Mouse (Mus musculus) layer of hippocampus, postnatal 14 days (tissue): ENCODE data around the gene Anapc4. TPM values are rescaled to one million over a fixed set of nuclear protein-coding genes. Genes with fewer than 3 reads are reported as not detected.

Experiments
- DNase-seq, 2 experiments: peaks; one replicate each; pipeline ENCODE4 v3.0.0; 2021 to 2022; ENCODE audit warnings: low spot score in 2 of 2, mixed read lengths in 1 of 2
- total RNA-seq, 2 experiments: library from RNA; stranded (reverse); gene quantifications; 2 replicates each; pipeline ENCODE4 v1.2.3; 2021

Anapc4 gene
- total RNA-seq, 2 experiments from 2014 or later: 75.1 to 85.1 TPM

- no peak for DNase-seq
Measured at GRCm38 (mm10) chr5:52866361-52867155, 32.7 kb downstream of the Anapc4 start.

GRCm38 (mm10) chr5:52868918-52869703, 35.3 kb downstream of the Anapc4 start:
- no peak for DNase-seq

GRCm38 (mm10) chr5:52871461-52871860, 37.6 kb downstream of the Anapc4 start:
- no peak for DNase-seq

- DNase-seq: no peak
Measured at GRCm38 (mm10) chr5:52871986-52872385, 38.2 kb downstream of the Anapc4 start.

GRCm38 (mm10) chr5:52878847-52879246, 45.0 kb downstream of the Anapc4 start:
- peak; percentile 23 to 74 for DNase-seq

GRCm38 (mm10) chr5:52879926-52880325, 46.1 kb downstream of the Anapc4 start:
- no peak for DNase-seq

- no peak for DNase-seq
Measured at GRCm38 (mm10) chr5:52882446-52882845, 48.6 kb downstream of the Anapc4 start.

- peak; percentile 37 to 52 for DNase-seq
Measured at GRCm38 (mm10) chr5:52887085-52887484, 53.3 kb downstream of the Anapc4 start.

- no peak for DNase-seq
Measured at GRCm38 (mm10) chr5:52889919-52890318, 56.1 kb downstream of the Anapc4 start.

GRCm38 (mm10) chr5:52891949-52892835, 58.4 kb downstream of the Anapc4 start:
- DNase-seq: no peak

- no peak for DNase-seq
Measured at GRCm38 (mm10) chr5:52893938-52894337, 60.1 kb downstream of the Anapc4 start.

- DNase-seq: no peak
Measured at GRCm38 (mm10) chr5:52904246-52904645, 70.4 kb downstream of the Anapc4 start.

- DNase-seq: no peak
Measured at GRCm38 (mm10) chr5:52904671-52905070, 70.9 kb downstream of the Anapc4 start.

- DNase-seq: no peak
Measured at GRCm38 (mm10) chr5:52908246-52908645, 74.4 kb downstream of the Anapc4 start.

- DNase-seq: no peak
Measured at GRCm38 (mm10) chr5:52910159-52910591, 76.4 kb downstream of the Anapc4 start.

- no peak for DNase-seq
Measured at GRCm38 (mm10) chr5:52911286-52911870, 77.6 kb downstream of the Anapc4 start.

GRCm38 (mm10) chr5:52913711-52914110, 79.9 kb downstream of the Anapc4 start:
- no peak for DNase-seq

GRCm38 (mm10) chr5:52916186-52916585, 82.4 kb downstream of the Anapc4 start:
- no peak for DNase-seq
